Mouse (Mus musculus) CH12.LX (cell line): ENCODE measurements around the gene Olfr986. TPM values are rescaled to one million over a fixed set of nuclear protein-coding genes. Genes with fewer than 3 reads are reported as not detected.
"Not testable (repeated sequence)": the region's sequence is repeated elsewhere in the genome, so short reads cannot be mapped to it uniquely, and the experiment has no call there.

Source experiments
- DNase-seq: peaks from one replicate; pipeline ENCODE4 v3.0.0-alpha.2; 2013; ENCODE audit errors: extremely low read depth
- H3K27ac ChIP-seq: 2 replicates; pipeline ENCODE4 v1.5.1; 2012; ENCODE audit warnings: low read depth, mild to moderate bottlenecking, control low read depth, moderate library complexity; ENCODE audit not compliant: insufficient read depth
- H3K27me3 ChIP-seq: replicated peaks from 2 replicates; pipeline ENCODE3; 2012; ENCODE audit warnings: inconsistent platforms
- H3K36me3 ChIP-seq, 2 experiments: replicated peaks in 1 of 2; 2 replicates each; pipeline versions ENCODE3 to v1.6.1; 2012; ENCODE audit warnings: inconsistent platforms in 1 of 2, low read length in 1 of 2, mild to moderate bottlenecking in 1 of 2, mixed read lengths in 1 of 2, moderate library complexity in 1 of 2; ENCODE audit not compliant: control insufficient read depth in 1 of 2, insufficient read depth in 1 of 2
- H3K4me1 ChIP-seq, 2 experiments: 2 replicates each; pipeline ENCODE4 v1.6.1; 2012; ENCODE audit warnings: inconsistent platforms in 1 of 2, moderate library complexity in 1 of 2; ENCODE audit not compliant: insufficient read depth in 2 of 2, control insufficient read depth in 1 of 2
- H3K4me2 ChIP-seq: 2 replicates; pipeline ENCODE4 v1.6.1; 2012; ENCODE audit warnings: low read depth, mild to moderate bottlenecking, control low read depth; ENCODE audit not compliant: poor library complexity, insufficient read depth, severe bottlenecking
- H3K4me3 ChIP-seq, 3 experiments: fragments of 150-350 bp in 1 of 3; sonication (generic) in 1 of 3; replicated peaks in 1 of 3; 2 replicates each; pipeline versions ENCODE3 to v1.5.1; 2011 to 2012; ENCODE audit warnings: low read depth in 2 of 3, low read length in 2 of 3, mild to moderate bottlenecking in 2 of 3, moderate library complexity in 2 of 3, control low read depth in 1 of 3, improper control_type of control experiment in 1 of 3, inconsistent platforms in 1 of 3, mixed read lengths in 1 of 3; ENCODE audit not compliant: poor library complexity in 1 of 3
- H3K79me2 ChIP-seq: replicated peaks from 2 replicates; pipeline ENCODE4 v1.6.1; 2012; ENCODE audit warnings: mild to moderate bottlenecking, moderate library complexity; ENCODE audit not compliant: control insufficient read depth, poor library complexity, insufficient read depth, severe bottlenecking; ENCODE audit errors: extremely low read depth
- H3K9ac ChIP-seq: 2 replicates; pipeline ENCODE4 v1.6.1; 2012; ENCODE audit warnings: low read depth, mild to moderate bottlenecking, control low read depth, moderate library complexity; ENCODE audit not compliant: insufficient read depth
- H3K9me3 ChIP-seq: replicated peaks from 2 replicates; pipeline ENCODE3; 2012; ENCODE audit warnings: low read length, inconsistent platforms, mixed read lengths
- CHD1 ChIP-seq: IDR thresholded peaks from 2 replicates; pipeline ENCODE4 v1.6.1; 2012; ENCODE audit warnings: low read depth, low read length, improper control_type of control experiment, inconsistent platforms
- CHD2 ChIP-seq: IDR thresholded peaks from 2 replicates; pipeline ENCODE4 v1.6.1; 2011; ENCODE audit warnings: low read length, improper control_type of control experiment
- E2F4 ChIP-seq: IDR thresholded peaks from 2 replicates; pipeline ENCODE4 v1.6.1; 2011; ENCODE audit warnings: low read depth, low read length, improper control_type of control experiment; ENCODE audit not compliant: insufficient replicate concordance
- EP300 ChIP-seq: IDR thresholded peaks from 2 replicates; pipeline ENCODE4 v1.6.1; 2011; ENCODE audit warnings: low read length, improper control_type of control experiment
- GABPA ChIP-seq: IDR thresholded peaks from 2 replicates; pipeline ENCODE4 v1.6.1; 2012; ENCODE audit warnings: low read depth, low read length, improper control_type of control experiment, inconsistent platforms; ENCODE audit not compliant: insufficient replicate concordance
- HCFC1 ChIP-seq: IDR thresholded peaks from 2 replicates; pipeline ENCODE4 v1.6.1; 2012; ENCODE audit warnings: low read depth, mild to moderate bottlenecking, inconsistent platforms, low read length, improper control_type of control experiment
- IRF4 ChIP-seq: IDR thresholded peaks from 2 replicates; pipeline ENCODE4 v1.6.1; 2014; ENCODE audit warnings: low read depth, mild to moderate bottlenecking, inconsistent platforms, low read length, improper control_type of control experiment
- MEF2A ChIP-seq: IDR thresholded peaks from 2 replicates; pipeline ENCODE4 v1.6.1; 2014; ENCODE audit warnings: low read depth, mild to moderate bottlenecking, inconsistent platforms, low read length, improper control_type of control experiment, borderline replicate concordance
- MYC ChIP-seq: IDR thresholded peaks from 2 replicates; pipeline ENCODE4 v1.6.1; 2011; ENCODE audit warnings: low read depth, mild to moderate bottlenecking, improper control_type of control experiment, low read length
- NELFE ChIP-seq: IDR thresholded peaks from 2 replicates; pipeline ENCODE4 v1.6.1; 2011; ENCODE audit warnings: low read depth, low read length, improper control_type of control experiment
- NRF1 ChIP-seq: IDR thresholded peaks from 2 replicates; pipeline ENCODE4 v1.6.1; 2014; ENCODE audit warnings: low read depth, mild to moderate bottlenecking, inconsistent platforms, low read length, improper control_type of control experiment, moderate library complexity
- PAX5 ChIP-seq: IDR thresholded peaks from 2 replicates; pipeline ENCODE4 v1.6.1; 2012; ENCODE audit warnings: low read length, inconsistent platforms, mixed read lengths
- RAD21 ChIP-seq: IDR thresholded peaks from 2 replicates; pipeline ENCODE4 v1.6.1; 2011; ENCODE audit warnings: low read depth, mild to moderate bottlenecking, low read length, improper control_type of control experiment, moderate library complexity
- SIN3A ChIP-seq: IDR thresholded peaks from 2 replicates; pipeline ENCODE4 v1.6.1; 2012; ENCODE audit warnings: low read length, improper control_type of control experiment, inconsistent platforms
- TBP ChIP-seq: conservative IDR thresholded peaks from 2 replicates; pipeline ENCODE4 v1.6.1; 2011; ENCODE audit warnings: low read depth, low read length, improper control_type of control experiment
- USF1 ChIP-seq: IDR thresholded peaks from 2 replicates; pipeline ENCODE4 v1.6.1; 2014; ENCODE audit warnings: low read depth, mild to moderate bottlenecking, inconsistent platforms, low read length, improper control_type of control experiment
- USF2 ChIP-seq: conservative IDR thresholded peaks from 2 replicates; pipeline ENCODE4 v1.6.1; 2011; ENCODE audit warnings: low read depth, low read length, improper control_type of control experiment
- ZKSCAN1 ChIP-seq: IDR thresholded peaks from 2 replicates; pipeline ENCODE4 v1.6.1; 2012; ENCODE audit warnings: low read depth, inconsistent platforms, low read length, improper control_type of control experiment, borderline replicate concordance
- ZMIZ1 ChIP-seq: IDR thresholded peaks from 2 replicates; pipeline ENCODE4 v1.6.1; 2012; ENCODE audit warnings: low read depth, mild to moderate bottlenecking, inconsistent platforms, low read length, improper control_type of control experiment
- ZNF384 ChIP-seq: IDR thresholded peaks from 2 replicates; pipeline ENCODE4 v1.6.1; 2012; ENCODE audit warnings: low read depth, low read length, improper control_type of control experiment, inconsistent platforms
- dilution Hi-C: fragments of 300-500 bp; cut with MboI; formaldehyde crosslinking; loops from 2 replicates; pipeline ENCODE4 v1.14.3; 2020; ENCODE audit warnings: low sequenced_read_pairs; ENCODE audit not compliant: extremely low pct_unique_long_range_greater_than_20kb, extremely low pct_ligation_motif_present
- in situ Hi-C: fragments of 300-500 bp; cut with MboI; formaldehyde crosslinking; loops from 3 replicates; pipeline ENCODE4 v1.14.3; 2019; ENCODE audit warnings: low sequenced_read_pairs, low pct_ligation_motif_present, low pct_unique_long_range_greater_than_20kb, mixed read lengths
- polyA plus RNA-seq: library from polyadenylated mRNA; unstranded; fragments of >175 nt; gene quantifications from 2 replicates; pipeline ENCODE4 v1.2.1, GENCODE M21; 2012; ENCODE audit warnings: low read depth; ENCODE audit not compliant: insufficient read length
- total RNA-seq, 2 experiments: library from RNA; depleted of rRNA; stranded (reverse); fragments of 300-350 nt in 1 of 2; fragments of >200 nt in 1 of 2; gene quantifications; 2 replicates each; pipeline ENCODE4 v1.2.3; 2012 to 2014

Gene Olfr986
- total and polyA plus RNA-seq, 3 experiments = 0.04 TPM; not detected in 2

GRCm38 (mm10) chr9:40155118-40155644 is 25.5 kb upstream of the Olfr986 start:
- H3K79me2 ChIP-seq = no peaks in the 10 kb centered on the region
- no peak for DNase-seq
- H3K4me2 ChIP-seq = no peak overlapping the region
- in situ Hi-C loops = no loop called here
- H3K4me1 ChIP-seq = peaks cover 0 to 2% of the 10 kb centered on the region in 2 experiments; a peak in 2 of 4 replicates
- no peak overlapping the region for H3K9ac ChIP-seq
- no peak overlapping the region for H3K27ac ChIP-seq
- no peaks in the 10 kb centered on the region for H3K9me3 ChIP-seq
- no peak for TF ChIP-seq TBP
- no peak for TF ChIP-seq IRF4
- TF ChIP-seq MEF2A = no peak
- TF ChIP-seq CHD1 = no peak
- no peak for TF ChIP-seq NELFE
- dilution Hi-C loops = no loop called here
- no peaks in the 10 kb centered on the region for H3K27me3 ChIP-seq
- no peak overlapping the region for H3K4me3 ChIP-seq
- H3K36me3 ChIP-seq = no peaks in the 10 kb centered on the region

- no peak overlapping the region for H3K9ac ChIP-seq
- no peaks in the 10 kb centered on the region for H3K27me3 ChIP-seq
- H3K4me3 ChIP-seq = no peak overlapping the region
- no peaks in the 10 kb centered on the region for H3K36me3 ChIP-seq
- no peaks in the 10 kb centered on the region for H3K9me3 ChIP-seq
- TF ChIP-seq NELFE (no peak), CHD2 (no peak)
- no peaks in the 10 kb centered on the region for H3K79me2 ChIP-seq
- H3K4me2 ChIP-seq = no peak overlapping the region
- no peak overlapping the region for H3K27ac ChIP-seq
- in situ Hi-C loops (no loop called here), dilution Hi-C loops (no loop called here)
- no peaks in the 10 kb centered on the region for H3K4me1 ChIP-seq
- no peak for DNase-seq
Observed at GRCm38 (mm10) chr9:40166446-40166845, 14.3 kb upstream of the Olfr986 start.

- no peak for TF ChIP-seq ZMIZ1
- no peak for TF ChIP-seq EP300
- no peak for TF ChIP-seq MEF2A
- no peak for TF ChIP-seq NRF1
- TF ChIP-seq HCFC1 = no peak
- no peak for TF ChIP-seq ZKSCAN1
- TF ChIP-seq GABPA = no peak
- no peak for TF ChIP-seq PAX5
- TF ChIP-seq MYC = no peak
- no peak for TF ChIP-seq NELFE
- TF ChIP-seq USF1 = no peak
- no peak for TF ChIP-seq ZNF384
- TF ChIP-seq RAD21 = no peak
- no peak for TF ChIP-seq SIN3A
- no peak for TF ChIP-seq E2F4
- no peak for TF ChIP-seq USF2
- Histone ChIP-seq H3K79me2 (no peaks in the 10 kb centered on the region), H3K4me1 (no peaks in the 10 kb centered on the region), H3K9me3 (no peaks in the 10 kb centered on the region), H3K36me3 (no peaks in the 10 kb centered on the region), H3K9ac (no peak overlapping the region), H3K4me3 (no peak overlapping the region), H3K27ac (no peak overlapping the region), H3K4me2 (no peak overlapping the region), H3K27me3 (no peaks in the 10 kb centered on the region)
- DNase-seq = no peak
- in situ Hi-C loops = no loop called here
- dilution Hi-C loops = no loop called here
Observed at GRCm38 (mm10) chr9:40177017-40177416, 3.7 kb upstream of the Olfr986 start.

- H3K27me3 ChIP-seq, H3K4me1 ChIP-seq, H3K9ac ChIP-seq, H3K27ac ChIP-seq, H3K9me3 ChIP-seq, dilution Hi-C loops, H3K79me2 ChIP-seq, in situ Hi-C loops, H3K4me2 ChIP-seq, H3K36me3 ChIP-seq, H3K4me3 ChIP-seq, DNase-seq: not testable (repeated sequence)
Observed at GRCm38 (mm10) chr9:40185166-40185565, 4.4 kb downstream of the Olfr986 start.
